Mouse (Mus musculus): ENCODE results near the gene Fam234b.

Gene Fam234b

GRCm38 (mm10) chr6:135232443-135233182 lies 34.8 kb downstream of the Fam234b start:
- no peak for DNase-seq

DNA sequence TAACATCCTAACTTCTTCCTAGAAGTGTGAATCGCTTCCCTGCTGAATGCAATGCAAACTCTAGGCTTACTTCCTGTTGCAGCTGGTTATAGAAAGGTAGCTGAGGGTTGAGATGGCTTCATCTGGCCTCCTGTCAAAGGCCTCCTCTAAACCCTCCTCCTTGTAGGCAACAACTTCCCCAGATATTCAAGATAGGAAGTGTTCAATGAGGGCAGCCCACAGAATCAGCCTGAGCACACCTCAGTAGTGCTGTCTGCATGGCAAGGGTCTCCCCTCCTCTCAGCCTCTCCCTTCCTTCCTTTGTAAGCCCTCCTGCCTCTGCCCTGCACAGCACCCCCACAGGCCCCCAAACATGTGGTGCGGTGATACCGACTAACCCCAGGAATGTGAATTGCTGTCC lies 38.0 kb downstream of the Fam234b start:
- no peak for DNase-seq

- no peak for DNase-seq
Observed at GRCm38 (mm10) chr6:135236576-135236975, 38.8 kb downstream of the Fam234b start.

DNA sequence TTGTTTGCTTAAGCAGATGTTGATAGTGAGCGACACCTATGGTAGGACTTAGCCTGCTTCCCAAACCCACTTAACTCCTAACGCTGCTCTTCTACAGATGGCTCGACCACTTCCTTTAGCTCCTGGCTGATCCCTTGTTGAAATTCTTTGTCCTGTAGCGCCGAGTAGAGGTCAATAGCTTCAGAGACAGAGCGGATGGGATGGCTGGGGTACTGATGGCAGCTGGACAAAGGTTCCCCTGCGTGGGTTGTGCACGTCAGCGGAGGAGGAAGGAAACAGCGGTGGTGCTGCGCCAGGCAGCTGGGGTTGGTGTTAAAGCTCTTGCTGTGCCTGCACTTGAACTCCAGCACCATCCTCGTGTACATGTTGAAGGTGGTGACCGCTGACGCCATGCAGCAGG lies 39.5 kb downstream of the Fam234b start:
- peak; percentile 18 for DNase-seq

- no peak for DNase-seq
Observed at GRCm38 (mm10) chr6:135238211-135238610, 40.4 kb downstream of the Fam234b start.

GRCm38 (mm10) chr6:135240361-135240760 lies 42.6 kb downstream of the Fam234b start:
- no peak for DNase-seq

DNA sequence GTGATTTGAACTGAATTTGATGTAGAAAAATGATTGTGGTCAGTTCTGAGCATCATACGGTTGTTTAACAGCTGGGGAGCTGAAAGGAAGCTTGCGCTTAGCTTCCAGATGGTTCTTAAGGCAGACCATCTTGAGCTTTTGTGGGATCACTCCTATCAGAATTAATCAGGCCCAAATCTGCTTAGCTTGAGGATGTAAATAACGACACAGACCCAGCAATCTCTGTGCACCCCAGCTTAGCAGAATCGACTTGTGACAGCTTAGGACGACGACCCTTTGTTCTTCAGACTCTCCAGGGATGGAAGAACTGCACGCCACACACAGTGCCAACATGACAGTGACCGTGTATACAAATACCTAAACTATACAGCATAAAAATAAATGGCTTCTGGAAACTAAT lies 47.8 kb downstream of the Fam234b start:
- DNase-seq = no peak

DNA sequence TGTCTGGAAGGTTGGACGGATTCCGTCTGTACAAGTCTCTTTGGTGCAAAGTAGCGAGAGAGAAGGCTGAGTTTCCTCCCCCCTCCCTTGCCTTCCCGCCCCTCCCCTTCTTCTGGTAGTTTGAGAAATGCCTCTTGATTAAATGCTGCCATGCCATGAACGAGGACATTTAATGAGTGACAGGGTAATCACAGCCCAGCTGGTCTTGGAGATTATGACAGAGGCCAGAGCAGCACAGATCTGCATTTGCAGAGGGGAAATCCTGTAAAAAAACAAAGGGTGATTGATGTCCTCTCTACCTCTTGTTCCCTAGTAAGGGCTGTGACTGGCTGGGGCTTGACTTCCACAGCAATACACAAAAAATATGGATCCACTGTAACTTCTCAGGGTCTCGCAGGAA lies 50.1 kb downstream of the Fam234b start:
- no peak for DNase-seq

DNA sequence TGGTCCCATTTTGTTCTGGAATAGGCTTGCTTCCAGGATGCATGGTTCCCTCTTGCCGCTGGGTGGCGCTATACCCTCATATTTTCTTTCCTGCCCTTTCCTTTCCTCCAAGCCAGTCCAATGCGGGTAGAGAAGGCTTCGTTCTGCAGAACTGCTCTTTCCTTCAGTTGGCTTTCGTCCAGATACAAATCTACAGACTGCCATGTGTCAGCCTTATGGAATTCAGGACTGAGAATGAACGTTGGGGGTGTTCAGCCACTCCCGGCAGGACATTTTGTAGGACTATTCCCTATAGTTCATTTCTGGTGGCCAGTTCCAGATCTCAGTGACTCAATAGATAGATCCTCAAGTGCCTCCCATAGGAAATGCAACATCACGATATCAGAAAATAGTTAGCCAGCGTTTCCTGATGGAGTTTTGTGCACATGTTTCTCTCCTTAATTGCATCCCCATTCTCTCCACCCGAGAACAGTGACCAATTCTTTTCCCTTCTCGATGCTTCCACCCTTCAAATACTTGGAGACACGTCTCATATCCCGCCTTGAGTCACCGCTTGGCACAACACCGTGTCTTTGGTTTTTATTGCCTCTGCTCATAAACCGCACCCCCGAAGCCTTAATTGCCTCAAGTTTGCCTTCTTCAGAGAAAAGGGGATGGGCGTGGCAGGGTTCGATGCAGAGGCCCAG lies 52.2 kb downstream of the Fam234b start:
- DNase-seq = peak; percentile 52

DNA sequence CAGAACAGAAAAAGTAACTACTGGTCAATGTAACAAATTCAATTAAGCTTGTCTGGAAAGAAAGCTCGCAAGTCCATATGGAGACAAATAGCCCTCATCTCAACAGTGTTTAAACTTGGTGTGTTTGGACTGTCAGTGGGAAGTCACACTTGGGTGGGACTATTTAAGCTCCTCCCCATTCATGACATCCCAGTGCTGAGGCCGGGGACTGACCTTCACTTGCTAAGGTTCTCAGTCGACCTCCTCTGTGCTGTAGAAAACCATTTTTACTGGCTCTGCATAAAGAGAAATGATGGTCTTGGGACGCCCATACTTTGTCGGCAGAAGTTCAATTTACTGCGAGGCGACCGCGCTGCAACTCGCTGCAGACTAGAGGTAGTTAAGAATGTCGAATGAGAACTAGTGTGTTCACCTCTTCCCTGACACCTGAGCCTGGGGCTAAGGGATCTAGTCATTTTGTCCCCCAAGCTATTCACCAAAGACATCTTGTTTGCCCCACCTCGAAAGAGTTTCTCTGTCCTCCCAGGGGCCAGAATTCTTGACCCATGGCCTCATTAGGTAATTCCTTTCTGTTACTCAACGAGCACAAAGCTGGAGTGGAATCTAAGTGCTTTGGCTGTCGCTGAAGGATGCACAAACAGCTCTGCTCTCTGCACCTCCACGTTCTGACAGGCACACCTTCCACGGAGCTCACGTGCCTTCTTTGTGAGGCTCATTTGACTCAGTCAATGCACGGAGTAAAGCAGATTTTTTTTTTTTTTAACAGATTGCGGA lies 53.3 kb downstream of the Fam234b start:
- DNase-seq = no peak

DNA sequence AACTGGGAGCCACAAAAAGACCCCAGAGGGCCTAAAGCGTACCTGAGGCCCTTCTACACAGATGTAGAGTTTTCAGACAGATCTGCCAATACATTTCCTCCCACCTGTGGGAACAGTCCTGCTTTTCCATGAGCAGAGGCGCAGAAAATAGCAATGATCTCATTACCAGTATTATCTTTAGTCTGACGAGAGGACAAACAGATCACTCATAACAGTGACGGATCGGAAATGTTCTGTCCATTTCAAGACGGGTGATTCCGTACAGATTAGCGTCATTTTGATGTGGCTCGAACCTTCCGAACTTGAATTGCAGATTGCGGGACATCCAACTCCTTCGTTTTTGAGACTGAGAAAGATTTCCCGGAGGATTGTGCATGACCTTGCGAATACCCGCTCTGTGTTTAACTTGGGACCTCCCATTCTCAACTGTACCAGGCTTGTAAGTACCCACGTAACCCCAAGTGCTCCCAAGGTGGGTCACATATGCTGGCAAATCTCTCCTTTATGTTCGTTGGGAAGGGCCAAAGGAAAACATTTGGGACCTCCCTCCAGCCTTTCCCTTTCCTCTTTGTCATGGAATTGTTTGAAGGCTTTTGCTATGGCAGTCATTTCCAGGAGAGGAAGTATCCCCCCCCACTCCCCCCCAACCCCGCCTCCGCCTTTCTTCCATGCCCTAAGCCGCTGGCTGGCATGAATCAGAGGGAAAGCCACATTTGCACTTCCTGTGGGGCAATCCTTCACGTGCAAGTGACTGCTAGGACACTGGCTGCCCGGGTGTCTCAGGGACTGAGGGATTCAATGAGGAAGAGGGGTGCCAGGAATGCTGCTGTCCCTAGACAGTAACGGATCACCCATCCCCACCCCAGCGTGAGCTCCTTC lies 54.3 kb downstream of the Fam234b start:
- DNase-seq = no peak

- DNase-seq = peak; percentile 61
Observed at GRCm38 (mm10) chr6:135252728-135253077, 54.9 kb downstream of the Fam234b start.

DNA sequence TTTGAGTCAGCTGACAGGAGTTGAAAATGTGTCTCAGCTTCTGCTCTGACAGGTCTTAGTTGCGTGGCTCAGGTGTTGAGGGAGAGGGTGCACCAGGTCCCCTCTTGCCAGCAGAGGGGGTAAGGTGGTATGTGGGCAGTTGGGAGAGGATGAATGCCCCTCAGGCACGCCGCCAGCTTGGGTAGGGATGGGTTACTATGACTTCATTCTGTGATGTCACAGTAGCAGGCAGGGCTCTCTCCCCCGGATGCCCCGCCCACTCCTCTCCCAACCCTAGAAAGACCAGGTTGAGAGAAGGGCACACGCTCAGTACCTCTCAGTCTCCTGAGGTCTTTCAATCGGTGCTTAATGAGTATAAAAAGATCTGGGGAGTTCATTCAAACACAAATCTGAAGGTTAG lies 56.4 kb downstream of the Fam234b start, which contains the start of gene Gsg1:
Gene Gsg1 (minus strand): TSS at position 199 of the 400 bp plus-strand sequence.
- no peak for DNase-seq

GRCm38 (mm10) chr6:135260435-135260834 lies 62.7 kb downstream of the Fam234b start:
- DNase-seq = no peak

- no peak for DNase-seq
Observed at GRCm38 (mm10) chr6:135261124-135261523, 63.3 kb downstream of the Fam234b start.

GRCm38 (mm10) chr6:135262565-135262964 lies 64.8 kb downstream of the Fam234b start:
- no peak for DNase-seq

DNA sequence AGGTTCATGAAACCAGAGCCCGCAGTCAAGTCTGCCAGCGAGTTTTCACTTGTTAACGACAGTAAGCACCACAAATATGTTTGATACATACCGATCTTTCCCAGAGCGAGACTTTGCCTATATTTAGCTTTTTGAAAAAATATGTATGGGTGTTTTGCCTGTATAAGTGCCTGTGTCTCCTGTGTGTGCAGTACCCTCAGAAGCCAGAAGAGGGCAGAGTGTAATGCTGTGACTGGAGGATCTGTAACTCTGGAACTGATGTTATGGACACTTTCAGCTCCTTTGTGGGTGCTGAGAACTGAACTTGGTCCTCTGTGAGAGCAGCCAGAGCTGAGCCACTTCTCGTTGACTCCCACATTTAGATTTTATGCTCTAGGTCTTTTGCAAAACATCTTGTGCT lies 66.4 kb downstream of the Fam234b start:
- no peak for DNase-seq

DNA sequence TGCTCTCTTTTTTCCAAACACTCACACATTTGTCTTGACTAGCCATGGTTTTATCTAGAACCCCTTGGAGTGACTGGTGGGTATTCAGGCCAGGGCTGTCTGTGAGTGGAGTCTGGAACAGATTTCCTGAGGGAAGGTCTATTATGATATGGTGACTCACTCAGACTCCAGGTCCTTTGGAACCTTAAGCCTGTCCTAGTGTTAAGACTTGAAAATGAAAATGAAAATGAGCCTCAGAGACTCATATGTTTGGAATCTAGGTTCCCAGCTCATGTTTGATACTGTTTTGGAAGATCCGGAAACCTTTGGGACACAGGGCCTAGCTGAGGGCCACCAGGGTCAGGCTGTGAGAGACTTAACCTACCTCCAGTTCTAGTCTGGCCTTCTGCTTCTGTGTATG lies 68.3 kb downstream of the Fam234b start:
- no peak for DNase-seq

GRCm38 (mm10) chr6:135267221-135267620 lies 69.4 kb downstream of the Fam234b start:
- no peak for DNase-seq

DNA sequence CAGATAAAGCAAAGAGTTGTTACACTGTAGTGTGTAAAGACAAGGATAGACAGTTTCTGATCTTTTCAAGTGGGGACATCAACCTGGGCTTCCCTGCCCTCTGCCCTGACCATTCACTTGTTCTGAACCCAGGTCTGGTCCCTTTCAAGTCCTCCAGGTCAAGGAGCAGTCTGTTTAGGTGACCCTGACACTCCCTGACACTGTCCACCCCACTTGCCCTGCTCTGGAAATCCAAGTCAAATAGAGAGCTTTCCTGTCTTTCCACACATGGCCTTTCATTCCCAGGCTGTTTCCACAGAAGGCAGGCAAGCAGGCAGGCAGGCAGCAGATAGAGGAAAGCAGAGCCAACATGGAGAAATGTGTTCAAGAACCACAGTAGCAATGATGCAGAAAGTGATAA lies 70.6 kb downstream of the Fam234b start:
- DNase-seq = no peak

DNA sequence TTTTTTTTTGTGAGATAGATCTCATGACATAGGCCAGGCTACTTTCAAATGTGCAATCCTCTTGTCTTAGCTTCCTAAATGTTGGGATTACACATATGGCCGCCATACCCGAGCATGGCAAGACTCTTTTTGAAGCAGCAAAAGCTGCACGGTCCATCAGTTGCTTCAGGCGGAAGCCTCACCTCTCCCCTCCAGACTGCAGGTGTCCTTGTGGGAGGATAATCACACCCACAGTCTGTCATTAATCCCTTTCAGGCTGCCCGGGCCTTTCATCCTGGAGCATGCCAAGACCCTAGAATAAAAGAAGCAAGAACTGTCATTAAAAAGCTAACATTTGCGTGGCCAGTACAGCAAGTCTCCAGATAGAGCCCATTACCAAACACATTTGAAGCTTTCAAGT lies 71.8 kb downstream of the Fam234b start:
- DNase-seq = no peak

GRCm38 (mm10) chr6:135271761-135272160 lies 74.0 kb downstream of the Fam234b start:
- no peak for DNase-seq

DNA sequence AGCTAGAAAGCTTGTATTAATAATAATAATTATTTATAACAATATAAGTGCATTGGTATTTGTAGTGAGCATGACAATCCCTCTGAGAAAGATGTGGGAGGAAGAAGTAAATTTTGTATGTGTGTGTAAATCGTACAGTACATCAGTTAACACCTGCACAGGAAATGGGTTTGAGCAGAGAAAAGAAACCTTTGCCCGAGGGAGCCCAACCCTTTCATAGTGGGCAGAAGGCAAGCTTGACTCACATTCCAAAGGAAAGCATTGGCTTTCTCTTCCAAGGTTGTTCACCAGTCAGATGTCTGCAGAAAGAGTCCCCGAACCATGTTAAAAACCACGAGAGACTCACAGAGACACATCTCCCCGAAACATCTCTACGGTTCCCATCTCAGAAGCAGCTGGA lies 75.3 kb downstream of the Fam234b start:
- no peak for DNase-seq
